Mouse (Mus musculus): ENCODE measurements around the gene Egflam. TPM values are rescaled to one million over a fixed set of nuclear protein-coding genes. Genes with fewer than 3 reads are reported as not detected.

The Egflam gene
- total RNA-seq, 2 experiments from 2014 or later: 10.3 to 14.4 TPM

GRCm38 (mm10) chr15:7187682-7188081 is 210.5 kb downstream of the Egflam start:
- no peak for DNase-seq (ENCODE audit: low spot score in 2 of 2)

- DNase-seq (ENCODE audit: low spot score in 2 of 2): no peak
Observed at GRCm38 (mm10) chr15:7180576-7180975, 217.6 kb downstream of the Egflam start.

- DNase-seq (ENCODE audit: low spot score in 2 of 2): no peak
Observed at GRCm38 (mm10) chr15:7173776-7174175, 224.4 kb downstream of the Egflam start.

- DNase-seq (ENCODE audit: low spot score in 2 of 2): no peak
Observed at GRCm38 (mm10) chr15:7173346-7173745, 224.8 kb downstream of the Egflam start.

- DNase-seq (ENCODE audit: low spot score in 2 of 2): no peak
Observed at GRCm38 (mm10) chr15:7172875-7173274, 225.3 kb downstream of the Egflam start.

GRCm38 (mm10) chr15:7167906-7168532 is 230.2 kb downstream of the Egflam start:
- DNase-seq (ENCODE audit: low spot score in 2 of 2): no peak

- no peak for DNase-seq (ENCODE audit: low spot score in 2 of 2)
Observed at GRCm38 (mm10) chr15:7167238-7167905, 230.8 kb downstream of the Egflam start.

GRCm38 (mm10) chr15:7166735-7167134 is 231.5 kb downstream of the Egflam start:
- no peak for DNase-seq (ENCODE audit: low spot score in 2 of 2)

- DNase-seq (ENCODE audit: low spot score in 2 of 2): no peak
Observed at GRCm38 (mm10) chr15:7163851-7164250, 234.3 kb downstream of the Egflam start.

GRCm38 (mm10) chr15:7160321-7160720 is 237.9 kb downstream of the Egflam start:
- no peak for DNase-seq (ENCODE audit: low spot score in 2 of 2)

- DNase-seq (ENCODE audit: low spot score in 2 of 2): no peak
Observed at GRCm38 (mm10) chr15:7159869-7160268, 238.3 kb downstream of the Egflam start.

GRCm38 (mm10) chr15:7157658-7158057 is 240.5 kb downstream of the Egflam start:
- no peak for DNase-seq (ENCODE audit: low spot score in 2 of 2)

All from adrenal gland, postnatal 4 days (tissue).